ENCODE assay signal across 23 mouse cellular contexts in the genomic region with DNA sequence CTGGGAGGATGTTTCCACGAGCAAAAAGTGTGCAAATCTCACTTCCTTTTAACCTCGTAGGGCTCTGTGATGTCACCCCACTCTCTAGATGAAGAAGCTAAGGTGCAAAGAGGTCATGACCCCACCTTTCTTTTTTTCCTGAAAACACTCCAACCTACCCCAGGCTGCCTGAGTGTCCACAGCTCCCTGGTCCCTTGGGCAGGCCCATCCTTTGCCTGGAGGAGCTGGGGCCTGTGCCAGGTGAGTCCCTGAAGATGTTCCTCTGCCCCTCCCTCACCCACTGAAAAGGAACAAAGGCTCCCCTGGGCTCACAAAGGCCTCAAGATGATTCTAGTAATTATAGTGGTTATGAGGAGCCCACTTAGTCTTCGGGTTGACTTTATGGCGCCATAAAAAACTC. TPM values are rescaled to one million over a fixed set of nuclear protein-coding genes. Genes with fewer than 3 reads are reported as not detected.
DNase-seq lines count a peak whose midpoint lies in the region; ATAC-seq and TF ChIP-seq lines count a peak whose summit lies in the region.
"Had no signal": no experiment of that assay in that cellular context is flagged by ENCODE, and none has a peak within 500 bp of the region (broad histone marks: within the 10 kb centered on the region; RNA-seq: fewer than 3 reads in every experiment).

No protein-coding gene starts in this region.

- no peaks in the 10 kb centered on the region for H3K27me3 ChIP-seq in hindbrain, embryonic 13.5 days
- H3K27me3 ChIP-seq in hindbrain, embryonic 12.5 days, result no peaks in the 10 kb centered on the region
- no peaks in the 10 kb centered on the region for H3K27me3 ChIP-seq in kidney, postnatal 0 days (ENCODE audit: insufficient read depth, low read length)
- no peaks in the 10 kb centered on the region for H3K27me3 ChIP-seq in embryonic facial prominence, embryonic 10.5 days (replicated peaks; ENCODE audit: low read depth, poor library complexity, severe bottlenecking)
- H3K27me3 ChIP-seq: limb, embryonic 13.5 days; liver, embryonic 13.5 days; midbrain, embryonic 13.5 days had no signal

- no peak for ATAC-seq in hindbrain, embryonic 13.5 days (ENCODE audit: low FRiP score)
- no peak for ATAC-seq in hindbrain, embryonic 12.5 days (ENCODE audit: low FRiP score)
- ATAC-seq in kidney, postnatal 0 days (replicated peaks; ENCODE audit: low FRiP score, low read depth), result no peak

- H3K4me3 ChIP-seq in hindbrain, embryonic 13.5 days, result no peak overlapping the region
- no peak overlapping the region for H3K4me3 ChIP-seq in hindbrain, embryonic 12.5 days
- H3K4me3 ChIP-seq in kidney, postnatal 0 days (replicated peaks; ENCODE audit: low read depth, low read length), result no peak overlapping the region
- no peak overlapping the region for H3K4me3 ChIP-seq in embryonic facial prominence, embryonic 10.5 days
- H3K4me3 ChIP-seq: embryonic facial prominence, embryonic 15.5 days; heart, embryonic 10.5 days; limb, embryonic 13.5 days; liver, embryonic 13.5 days; megakaryocyte, embryonic 14.5 days; midbrain, embryonic 13.5 days had no signal

- peak; percentile 73 for DNase-seq in cerebellum, adult 9-11 months
- DNase-seq in cerebellum, adult 11 months, result no peak
- DNase-seq in kidney, postnatal 0 days (ENCODE audit: low spot score), result no peak
- DNase-seq in kidney, postnatal 10 days, result no peak
- no peak for DNase-seq in embryonic facial prominence, embryonic 10.5 days (ENCODE audit: low spot score)
- DNase-seq in lung, postnatal 4 days, result no peak
- DNase-seq: adrenal gland, postnatal 25 days; cerebellum, adult 11-12 months; kidney, adult 8-10 months; kidney, postnatal 4 days; liver, embryonic 13.5 days; lung, adult 2 months; lung, postnatal 14 days; right cerebral cortex, adult 18-20 months; right cerebral cortex, postnatal 4 days had no signal

- no peaks in the 10 kb centered on the region for H3K36me3 ChIP-seq in hindbrain, embryonic 13.5 days
- H3K36me3 ChIP-seq in hindbrain, embryonic 12.5 days, result no peaks in the 10 kb centered on the region
- H3K36me3 ChIP-seq in kidney, postnatal 0 days (ENCODE audit: insufficient read depth, low read length), result 0 out of 2 replicates have a peak, but pooled peaks cover 2% of the 10 kb centered on the region
- H3K36me3 ChIP-seq in embryonic facial prominence, embryonic 10.5 days (replicated peaks), result no peaks in the 10 kb centered on the region
- H3K36me3 ChIP-seq: embryonic facial prominence, embryonic 15.5 days; limb, embryonic 13.5 days; midbrain, embryonic 13.5 days had no signal

- no peak overlapping the region for H3K4me2 ChIP-seq in hindbrain, embryonic 13.5 days
- no peak overlapping the region for H3K4me2 ChIP-seq in hindbrain, embryonic 12.5 days (replicated peaks)
- no peak overlapping the region for H3K4me2 ChIP-seq in kidney, postnatal 0 days (ENCODE audit: low read length)
- H3K4me2 ChIP-seq: embryonic facial prominence, embryonic 15.5 days; liver, embryonic 13.5 days; midbrain, embryonic 13.5 days had no signal

- WGBS in hindbrain, embryonic 13.5 days, result 69% methylated on average over 4 of the region's 4 CpGs
- WGBS in hindbrain, embryonic 12.5 days, result 77% methylated on average over 4 of the region's 4 CpGs
- WGBS in kidney, postnatal 0 days, result 58% methylated on average over 4 of the region's 4 CpGs
- 75% methylated on average over 4 of the region's 4 CpGs for WGBS in embryonic facial prominence, embryonic 10.5 days

- H3K9me3 ChIP-seq in hindbrain, embryonic 13.5 days, result no peaks in the 10 kb centered on the region
- no peaks in the 10 kb centered on the region for H3K9me3 ChIP-seq in hindbrain, embryonic 12.5 days (replicated peaks)
- H3K9me3 ChIP-seq in kidney, postnatal 0 days (replicated peaks; ENCODE audit: low read length), result no peaks in the 10 kb centered on the region
- no peaks in the 10 kb centered on the region for H3K9me3 ChIP-seq in embryonic facial prominence, embryonic 10.5 days
- H3K9me3 ChIP-seq: embryonic facial prominence, embryonic 15.5 days; heart, embryonic 10.5 days; limb, embryonic 13.5 days; midbrain, embryonic 13.5 days had no signal

- H3K9ac ChIP-seq in hindbrain, embryonic 13.5 days, result no peak overlapping the region
- no peak overlapping the region for H3K9ac ChIP-seq in hindbrain, embryonic 12.5 days
- H3K9ac ChIP-seq in kidney, postnatal 0 days (ENCODE audit: low read depth, low read length), result no peak overlapping the region
- H3K9ac ChIP-seq: embryonic facial prominence, embryonic 15.5 days; limb, embryonic 13.5 days; liver, embryonic 13.5 days; midbrain, embryonic 13.5 days had no signal

- no peak for TF ChIP-seq CTCF in kidney, postnatal 0 days (IDR thresholded peaks at IDR 0.05; ENCODE audit: low read depth)

- H3K27ac ChIP-seq in hindbrain, embryonic 13.5 days, result peak overlapping the region; percentile 83
- H3K27ac ChIP-seq in hindbrain, embryonic 12.5 days, result no peak overlapping the region
- peak overlapping the region; percentile 8; the same call in 1 of the 2 replicates for H3K27ac ChIP-seq in kidney, postnatal 0 days
- H3K27ac ChIP-seq in embryonic facial prominence, embryonic 10.5 days (replicated peaks), result 0 out of 2 replicates have a peak overlapping the region, but pooled peaks have one; percentile 19
- H3K27ac ChIP-seq: liver, embryonic 13.5 days; stomach, postnatal 0 days had no signal

- H3K4me1 ChIP-seq in hindbrain, embryonic 13.5 days (replicated peaks), result peaks cover 34% of the 10 kb centered on the region
- H3K4me1 ChIP-seq in hindbrain, embryonic 12.5 days, result peaks cover 8% of the 10 kb centered on the region
- peaks cover 11% of the 10 kb centered on the region; the same call in 1 of the 2 replicates for H3K4me1 ChIP-seq in kidney, postnatal 0 days (replicated peaks; ENCODE audit: insufficient read depth, low read length)
- H3K4me1 ChIP-seq in embryonic facial prominence, embryonic 10.5 days, result peaks cover 29% of the 10 kb centered on the region

RNA-seq across cellular contexts. Expression of gene Selenon, which starts 40.5 kb away (rescaled TPM):
- 9.5 and 11.0 TPM in 2 replicates for polyA plus RNA-seq in hindbrain, embryonic 13.5 days (2015; fragmentation: Nextera tagmentation; extraction: Ambion mirVana)
- 36.7 and 42.8 TPM in 2 replicates for polyA plus RNA-seq in hindbrain, embryonic 12.5 days (2016; fragmentation: Nextera tagmentation; extraction: Ambion mirVana)
- polyA plus RNA-seq in kidney, postnatal 0 days (2015; fragmentation: Nextera tagmentation; extraction: Ambion mirVana), result 13.9 and 27.9 TPM in 2 replicates
- polyA plus RNA-seq in embryonic facial prominence, embryonic 10.5 days (2016; fragmentation: Nextera tagmentation; extraction: Ambion mirVana), result 9.5 and 9.7 TPM in 2 replicates

RNA-seq across cellular contexts. Expression of gene Mtfr1l, which starts 57.3 kb away (rescaled TPM):
- polyA plus RNA-seq in hindbrain, embryonic 13.5 days (2015; fragmentation: Nextera tagmentation; extraction: Ambion mirVana), result 160 and 163 TPM in 2 replicates
- 137 and 140 TPM in 2 replicates for polyA plus RNA-seq in hindbrain, embryonic 12.5 days (2016; fragmentation: Nextera tagmentation; extraction: Ambion mirVana)
- 137 and 141 TPM in 2 replicates for polyA plus RNA-seq in kidney, postnatal 0 days (2015; fragmentation: Nextera tagmentation; extraction: Ambion mirVana)
- 107 and 114 TPM in 2 replicates for polyA plus RNA-seq in embryonic facial prominence, embryonic 10.5 days (2016; fragmentation: Nextera tagmentation; extraction: Ambion mirVana)
